Mouse (Mus musculus) left cerebral cortex, adult 11 months (tissue): ENCODE results near the gene Rassf5.

Experiments
- DNase-seq: peaks from one replicate; pipeline ENCODE4 v3.0.0; 2022; ENCODE audit warnings: low spot score

The Rassf5 gene

GRCm38 (mm10) chr1:131209971-131210426 lies 35.1 kb downstream of the Rassf5 start:
- DNase-seq: no peak

GRCm38 (mm10) chr1:131208800-131209199 lies 36.3 kb downstream of the Rassf5 start:
- DNase-seq: no peak

- no peak for DNase-seq
Observed at GRCm38 (mm10) chr1:131208081-131208480, 37.0 kb downstream of the Rassf5 start.

GRCm38 (mm10) chr1:131207531-131207930 lies 37.5 kb downstream of the Rassf5 start:
- no peak for DNase-seq

GRCm38 (mm10) chr1:131206342-131206741 lies 38.7 kb downstream of the Rassf5 start:
- no peak for DNase-seq

GRCm38 (mm10) chr1:131204461-131204860 lies 40.6 kb downstream of the Rassf5 start:
- DNase-seq: no peak

- no peak for DNase-seq
Observed at GRCm38 (mm10) chr1:131201391-131201790, 43.7 kb downstream of the Rassf5 start.

- DNase-seq: no peak
Observed at GRCm38 (mm10) chr1:131200588-131200987, 44.5 kb downstream of the Rassf5 start.

GRCm38 (mm10) chr1:131199976-131200375 lies 45.1 kb downstream of the Rassf5 start:
- no peak for DNase-seq

GRCm38 (mm10) chr1:131199118-131199821 lies 45.8 kb downstream of the Rassf5 start:
- DNase-seq: no peak

GRCm38 (mm10) chr1:131198417-131198960 lies 46.6 kb downstream of the Rassf5 start:
- no peak for DNase-seq

GRCm38 (mm10) chr1:131196107-131196506 lies 49.0 kb downstream of the Rassf5 start:
- no peak for DNase-seq

- no peak for DNase-seq
Observed at GRCm38 (mm10) chr1:131195653-131196052, 49.4 kb downstream of the Rassf5 start.

GRCm38 (mm10) chr1:131193746-131194145 lies 51.3 kb downstream of the Rassf5 start:
- no peak for DNase-seq

GRCm38 (mm10) chr1:131188655-131189054 lies 56.4 kb downstream of the Rassf5 start:
- no peak for DNase-seq

- DNase-seq: no peak
Observed at GRCm38 (mm10) chr1:131187856-131188255, 57.2 kb downstream of the Rassf5 start.

GRCm38 (mm10) chr1:131186995-131187394 lies 58.1 kb downstream of the Rassf5 start:
- no peak for DNase-seq

GRCm38 (mm10) chr1:131185821-131186506 lies 59.1 kb downstream of the Rassf5 start:
- peak; percentile 48 for DNase-seq

- no peak for DNase-seq
Observed at GRCm38 (mm10) chr1:131184956-131185660, 60.0 kb downstream of the Rassf5 start.

- no peak for DNase-seq
Observed at GRCm38 (mm10) chr1:131184253-131184955, 60.7 kb downstream of the Rassf5 start.

- DNase-seq: no peak
Observed at GRCm38 (mm10) chr1:131183201-131183600, 61.9 kb downstream of the Rassf5 start.
